In genomic region chr2:13011472-13011871, GRCm38 (mm10) we compare ENCODE assay signal across 8 mouse cellular contexts. TPM values are rescaled to one million over a fixed set of nuclear protein-coding genes. Genes with fewer than 3 reads are reported as not detected.
DNase-seq lines count a peak whose midpoint lies in the region; ATAC-seq and TF ChIP-seq lines count a peak whose summit lies in the region.

C1ql3 (minus strand) TSS chr2:13011806.

- peaks cover 0 to 3% of the 10 kb centered on the region in 2 experiments; a peak in 1 of 4 replicates for H3K4me1 ChIP-seq in ES-E14 (ENCODE audit: control insufficient read depth in 2 of 2, insufficient read depth in 2 of 2, low read length in 2 of 2, poor library complexity in 1 of 2)
- peaks cover 28% of the 10 kb centered on the region for H3K4me1 ChIP-seq in forebrain, embryonic 13.5 days
- peaks cover 14% of the 10 kb centered on the region; the same call in 1 of the 2 replicates for H3K4me1 ChIP-seq in kidney, postnatal 0 days (replicated peaks; ENCODE audit: insufficient read depth, low read length)
- H3K4me1 ChIP-seq in limb, embryonic 15.5 days: peaks cover 26% of the 10 kb centered on the region
- peaks cover 23% of the 10 kb centered on the region for H3K4me1 ChIP-seq in olfactory bulb, adult 2 months (ENCODE audit: control insufficient read depth, insufficient read depth, low read length)

- peak within 1 kb of the TSS; percentile 54 to 65 for H3K4me3 ChIP-seq in ES-E14 (ENCODE audit: insufficient read depth in 1 of 2, low read depth in 1 of 2, low read length in 2 of 2, poor library complexity in 1 of 2, severe bottlenecking in 1 of 2)
- H3K4me3 ChIP-seq in forebrain, embryonic 13.5 days: peak within 1 kb of the TSS; percentile 56
- H3K4me3 ChIP-seq in kidney, postnatal 0 days (replicated peaks; ENCODE audit: low read depth, low read length): peak within 1 kb of the TSS; percentile 57
- H3K4me3 ChIP-seq in limb, embryonic 15.5 days: peak within 1 kb of the TSS; percentile 53
- H3K4me3 ChIP-seq in olfactory bulb, adult 2 months (ENCODE audit: insufficient read depth, low read depth, low read length): peak within 1 kb of the TSS; percentile 48

- in situ Hi-C loops in ES-E14 (cut with MboI; ENCODE audit: low sequenced_read_pairs in 2 of 2, unreplicated experiment in 2 of 2): no loop called here

- ATAC-seq in cerebellum, adult (ENCODE audit: insufficient number of reproducible peaks, low FRiP score, low TSS enrichment): no peak
- ATAC-seq in forebrain, embryonic 13.5 days: peak; percentile 71
- no peak for ATAC-seq in kidney, postnatal 0 days (replicated peaks; ENCODE audit: low FRiP score, low read depth)
- ATAC-seq in limb, embryonic 15.5 days (ENCODE audit: insufficient number of reproducible peaks, low FRiP score, low TSS enrichment, low read depth): no peak

- peaks cover 56% of the 10 kb centered on the region for H3K27me3 ChIP-seq in forebrain, embryonic 13.5 days
- H3K27me3 ChIP-seq in kidney, postnatal 0 days (ENCODE audit: insufficient read depth, low read length): peaks cover 25% of the 10 kb centered on the region
- peaks cover 47% of the 10 kb centered on the region for H3K27me3 ChIP-seq in limb, embryonic 15.5 days

- DNase-seq in cerebellum, postnatal 25 days: peak; percentile 20 to 48
- peak; percentile 15 for DNase-seq in ES-E14 (ENCODE audit: low read depth, low spot score)
- DNase-seq in kidney, postnatal 0 days (ENCODE audit: low spot score): peak; percentile 13
- DNase-seq in ovary, adult 18-20 months (ENCODE audit: low spot score): no peak

- no peak for TF ChIP-seq POLR2A in olfactory bulb, adult 2 months (IDR thresholded peaks at IDR 0.05; ENCODE audit: insufficient read depth, low read depth, low read length)

- no peaks in the 10 kb centered on the region for H3K36me3 ChIP-seq in ES-E14 (ENCODE audit: control insufficient read depth, insufficient read depth, low read length, poor library complexity, severe bottlenecking)
- H3K36me3 ChIP-seq in forebrain, embryonic 13.5 days (ENCODE audit: poor library complexity, severe bottlenecking): no peaks in the 10 kb centered on the region
- H3K36me3 ChIP-seq in kidney, postnatal 0 days (ENCODE audit: insufficient read depth, low read length): no peaks in the 10 kb centered on the region
- H3K36me3 ChIP-seq in limb, embryonic 15.5 days: no peaks in the 10 kb centered on the region

- H3K9ac ChIP-seq in ES-E14 (ENCODE audit: insufficient read depth, low read depth, low read length, poor library complexity, severe bottlenecking): no peak within 1 kb of the TSS
- H3K9ac ChIP-seq in forebrain, embryonic 13.5 days: peak within 1 kb of the TSS; percentile 65
- H3K9ac ChIP-seq in kidney, postnatal 0 days (ENCODE audit: low read depth, low read length): peak within 1 kb of the TSS; percentile 35; the same call in 1 of the 2 replicates
- peak within 1 kb of the TSS; percentile 24 for H3K9ac ChIP-seq in limb, embryonic 15.5 days

- H3K4me2 ChIP-seq in forebrain, embryonic 13.5 days: peak within 1 kb of the TSS; percentile 99
- H3K4me2 ChIP-seq in kidney, postnatal 0 days (ENCODE audit: low read length): peak within 1 kb of the TSS; percentile 99
- H3K4me2 ChIP-seq in limb, embryonic 15.5 days: peak within 1 kb of the TSS; percentile 99

- no peak for TF ChIP-seq CTCF in kidney, postnatal 0 days (IDR thresholded peaks at IDR 0.05; ENCODE audit: low read depth)
- no peak for TF ChIP-seq CTCF in olfactory bulb, adult 2 months (IDR thresholded peaks at IDR 0.05; ENCODE audit: insufficient read depth, low read depth, low read length)

- WGBS in forebrain, embryonic 13.5 days: under 1% methylated on average over 19 of the region's 19 CpGs
- 2% methylated on average over 19 of the region's 19 CpGs for WGBS in kidney, postnatal 0 days
- WGBS in limb, embryonic 15.5 days: under 1% methylated on average over 19 of the region's 19 CpGs
- WGBS in olfactory bulb, adult 2 months: under 1% methylated on average over 19 of the region's 19 CpGs

- no peaks in the 10 kb centered on the region for H3K9me3 ChIP-seq in ES-E14 (ENCODE audit: control insufficient read depth, insufficient read depth, low read depth, low read length)
- no peaks in the 10 kb centered on the region for H3K9me3 ChIP-seq in forebrain, embryonic 13.5 days (replicated peaks)
- H3K9me3 ChIP-seq in kidney, postnatal 0 days (replicated peaks; ENCODE audit: low read length): no peaks in the 10 kb centered on the region
- H3K9me3 ChIP-seq in limb, embryonic 15.5 days: no peaks in the 10 kb centered on the region

- H3K27ac ChIP-seq in ES-E14 (ENCODE audit: insufficient read depth, low read depth, low read length, poor library complexity, severe bottlenecking): no peak within 1 kb of the TSS
- no peak within 1 kb of the TSS for H3K27ac ChIP-seq in forebrain, embryonic 13.5 days
- no peak within 1 kb of the TSS for H3K27ac ChIP-seq in kidney, postnatal 0 days
- H3K27ac ChIP-seq in limb, embryonic 15.5 days: no peak within 1 kb of the TSS
- no peak within 1 kb of the TSS for H3K27ac ChIP-seq in olfactory bulb, adult 2 months (ENCODE audit: insufficient read depth, low read depth, low read length)

TF ChIP-seq in ES-E14, 5 proteins besides CTCF, POLR2A, EP300 and RAD21:
- TF ChIP-seq ZNF384 (IDR thresholded peaks at IDR 0.05; ENCODE audit: low read depth, low read length) (no peak), ZC3H11A (IDR thresholded peaks at IDR 0.05; ENCODE audit: borderline replicate concordance, low read depth, low read length) (no peak), CHD2 (IDR thresholded peaks at IDR 0.05; ENCODE audit: low read depth, low read length) (no peak), MAFK (IDR thresholded peaks at IDR 0.05; ENCODE audit: insufficient read depth, low read depth, low read length) (no peak), HCFC1 (IDR thresholded peaks at IDR 0.05; ENCODE audit: borderline replicate concordance, insufficient read depth, low read length) (no peak)

RNA-seq across cellular contexts. Expression of gene C1ql3, which starts in this region (rescaled TPM):
- total RNA-seq in ES-E14 (2012; rRNA removed): 0.16 and 0.36 TPM in 2 replicates
- polyA plus RNA-seq in forebrain, embryonic 13.5 days (2015; fragmentation: Nextera tagmentation; extraction: Ambion mirVana): 0.81 and 1.3 TPM in 2 replicates
- 1.7 TPM in 2 replicates for polyA plus RNA-seq in kidney, postnatal 0 days (2015; fragmentation: Nextera tagmentation; extraction: Ambion mirVana)
- 2.0 and 2.1 TPM in 2 replicates for polyA plus RNA-seq in limb, embryonic 15.5 days (2015; fragmentation: Nextera tagmentation; extraction: Ambion mirVana)
- not detected in 2 replicates for polyA plus RNA-seq in olfactory bulb, adult 2 months (2012; ENCODE audit: insufficient read depth, insufficient read length, low replicate concordance, missing spikeins)

Comparison
In these comparisons a context has a peak if more than half of its experiments do, and no peak if none do; other contexts are left out.
1. Peak in DNase-seq and H3K4me3 ChIP-seq in ES-E14; RNA of the gene not detected or under 1 TPM.